Mouse (Mus musculus) cerebellum, postnatal 14 days (tissue): ENCODE data around the gene Btnl10.

Experiments
- DNase-seq, 2 experiments: peaks; one replicate each; pipeline ENCODE4 v3.0.0; 2021; ENCODE audit warnings: mixed read lengths in 2 of 2

Btnl10 gene

GRCm38 (mm10) chr11:58959921-58960465 lies 42.3 kb downstream of the Btnl10 start:
- DNase-seq = peak; percentile 87 to 88

- DNase-seq = peak; percentile 27 to 53
These were observed 43.9 kb downstream of the Btnl10 start for GRCm38 (mm10) chr11:58961364-58962177.

DNA sequence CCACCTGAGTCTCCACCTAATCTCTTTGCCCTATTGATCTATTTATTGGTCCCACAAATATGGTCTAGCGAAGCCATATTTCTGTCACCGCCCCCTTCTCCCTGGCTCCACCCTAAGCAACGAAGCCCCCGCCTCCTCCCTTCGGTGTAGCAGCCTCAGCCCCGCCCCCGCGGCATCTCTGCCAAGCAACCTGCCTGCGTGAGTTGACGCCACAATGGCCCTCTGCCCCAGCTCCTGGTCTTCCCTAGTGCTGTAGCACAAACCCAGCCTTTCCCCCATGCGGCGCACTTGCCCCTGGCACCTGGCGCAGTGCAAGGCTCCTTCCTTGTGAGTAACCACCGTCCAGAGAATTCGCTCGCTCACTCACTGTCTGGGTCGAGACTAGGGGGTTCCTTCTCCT lies 45.8 kb downstream of the Btnl10 start:
- DNase-seq = peak; percentile 63 to 81

GRCm38 (mm10) chr11:58964216-58964615 lies 46.5 kb downstream of the Btnl10 start:
- DNase-seq = no peak

GRCm38 (mm10) chr11:58965001-58965760 lies 47.5 kb downstream of the Btnl10 start:
- no peak for DNase-seq

DNA sequence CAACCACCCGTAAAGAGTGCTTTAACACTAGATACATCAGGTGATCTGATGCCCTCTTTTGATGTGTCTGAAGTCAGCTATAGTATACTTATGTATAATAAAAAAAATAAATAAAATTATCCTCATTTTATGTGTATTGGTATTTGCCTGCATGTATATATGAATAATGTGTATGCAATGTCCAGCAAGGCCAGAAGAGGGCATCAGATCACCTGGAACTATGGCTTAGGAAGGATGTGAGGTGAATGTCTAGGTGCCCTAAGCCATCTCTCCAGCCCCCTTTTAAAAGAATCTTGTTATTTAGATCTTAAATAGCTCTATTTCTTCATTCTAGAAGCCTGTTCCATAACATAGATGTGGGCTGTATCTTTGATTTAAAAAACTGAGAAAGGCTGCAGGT lies 49.6 kb downstream of the Btnl10 start:
- peak; percentile 61 to 71 for DNase-seq

DNA sequence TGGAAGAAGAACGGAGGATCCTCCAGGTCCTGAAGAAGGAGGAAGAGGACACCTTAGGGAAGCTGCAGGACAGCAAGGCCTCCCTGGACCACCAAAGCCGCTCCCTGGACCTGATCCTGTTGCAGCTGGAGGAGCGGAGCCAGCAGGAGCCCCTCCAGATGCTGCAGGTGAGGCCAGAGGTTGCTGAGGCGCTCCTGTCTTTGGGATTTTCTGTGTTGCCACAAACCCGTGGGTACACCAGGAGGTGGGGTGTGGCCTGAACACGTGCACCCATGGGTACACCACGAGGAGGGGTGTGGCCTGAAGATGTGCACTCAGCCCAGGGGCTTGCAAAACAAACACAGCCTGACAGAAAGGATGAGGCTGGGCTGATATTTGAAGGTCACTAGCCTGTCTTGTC lies 50.8 kb downstream of the Btnl10 start:
- no peak for DNase-seq

- no peak for DNase-seq
These were observed 51.3 kb downstream of the Btnl10 start for GRCm38 (mm10) chr11:58969027-58969426.

- no peak for DNase-seq
These were observed 52.0 kb downstream of the Btnl10 start for GRCm38 (mm10) chr11:58969659-58970058.

GRCm38 (mm10) chr11:58970831-58971530 lies 53.3 kb downstream of the Btnl10 start:
- DNase-seq = no peak

DNA sequence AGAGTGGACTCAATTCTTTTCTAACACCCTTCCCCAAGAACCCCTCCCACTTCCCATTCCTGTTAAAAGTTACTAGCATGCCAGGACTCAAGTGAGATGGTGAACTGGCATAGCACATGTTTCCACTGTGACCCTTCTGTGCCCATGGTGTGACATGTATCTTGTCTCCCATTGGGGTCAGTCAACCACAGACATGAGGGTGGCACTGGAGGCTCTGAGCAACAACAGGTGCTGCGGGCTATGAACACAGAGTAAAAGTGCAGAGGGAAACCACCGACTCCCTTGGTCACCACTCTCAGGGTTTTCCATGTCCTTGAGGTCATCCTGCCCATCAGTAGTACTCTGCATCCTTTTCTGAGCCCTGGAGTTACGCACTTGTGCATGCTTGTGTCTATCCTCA lies 54.1 kb downstream of the Btnl10 start:
- no peak for DNase-seq

- DNase-seq = no peak
These were observed 56.7 kb downstream of the Btnl10 start for GRCm38 (mm10) chr11:58974414-58974813.
